13 mouse cellular contexts compared by ENCODE assay signal in genomic region chr13:44126198-44126597, GRCm38 (mm10).
DNase-seq lines count a peak whose midpoint lies in the region; ATAC-seq lines count a peak whose summit lies in the region.
"Had no signal": no experiment of that assay in that cellular context is flagged by ENCODE, and none has a peak within 500 bp of the region (broad histone marks: within the 10 kb centered on the region; RNA-seq: fewer than 3 reads in every experiment).

No protein-coding gene starts in this region.

- H3K9me3 ChIP-seq in embryonic facial prominence, embryonic 15.5 days (replicated peaks): no peaks in the 10 kb centered on the region

- no peak overlapping the region for H3K4me2 ChIP-seq in embryonic facial prominence, embryonic 15.5 days (replicated peaks)

- H3K27ac ChIP-seq in embryonic facial prominence, embryonic 15.5 days (replicated peaks): no peak overlapping the region

- H3K36me3 ChIP-seq in embryonic facial prominence, embryonic 15.5 days: no peaks in the 10 kb centered on the region

- 32% methylated on average over 10 of the region's 10 CpGs for WGBS in embryonic facial prominence, embryonic 15.5 days

- peak; percentile 65 for ATAC-seq in embryonic facial prominence, embryonic 15.5 days (ENCODE audit: insufficient number of reproducible peaks, low FRiP score, low TSS enrichment, low read depth)

- no peaks in the 10 kb centered on the region for H3K27me3 ChIP-seq in embryonic facial prominence, embryonic 15.5 days

- no peak overlapping the region for H3K9ac ChIP-seq in embryonic facial prominence, embryonic 15.5 days

- H3K4me3 ChIP-seq in embryonic facial prominence, embryonic 15.5 days (replicated peaks): no peak overlapping the region
- H3K4me3 ChIP-seq: erythroblast, embryonic 14.5 days had no signal

- H3K4me1 ChIP-seq in embryonic facial prominence, embryonic 15.5 days: peaks cover 3% of the 10 kb centered on the region; the same call in 1 of the 2 replicates

- DNase-seq in kidney, adult 11 months: peak; percentile 23
- no peak for DNase-seq in kidney, adult 8-10 months
- DNase-seq in R1 (ENCODE audit: low read depth, low spot score): peak; percentile 75
- DNase-seq in kidney, postnatal 14 days: peak; percentile 27
- DNase-seq in adrenal gland, postnatal 25 days: no peak
- DNase-seq in gastrocnemius, adult 8-10 months (ENCODE audit: low spot score in 2 of 2): no peak
- DNase-seq: adrenal gland, adult 8-10 months; cerebellum, postnatal 10 days; liver; lung, postnatal 36 days; right cerebral cortex, adult 18-20 months had no signal

Comparison
In these comparisons a context has a peak if more than half of its experiments do, and no peak if none do; other contexts are left out.
1. DNase-seq: peak in kidney, adult 11 months (single experiment), R1 (single experiment) and kidney, postnatal 14 days (single experiment); none in kidney, adult 8-10 months (0 of 2), adrenal gland, postnatal 25 days (single experiment) and gastrocnemius, adult 8-10 months (0 of 2).